Mouse (Mus musculus) liver, postnatal 0 days (tissue): ENCODE data around the gene Oaz3.

ENCODE experiments used
- CTCF ChIP-seq: sonication (generic); IDR thresholded peaks from 2 replicates; pipeline ENCODE4 v1.5.1; 2016; ENCODE audit warnings: antibody characterized with exemption, low read depth
- EP300 ChIP-seq: IDR thresholded peaks from 2 replicates; pipeline ENCODE4 v1.6.1; 2016; ENCODE audit warnings: antibody characterized with exemption, low read depth, mild to moderate bottlenecking

- no peak for TF ChIP-seq CTCF
- TF ChIP-seq EP300 = no peak
Observed at GRCm38 (mm10) chr3:94436420-94436819, 7.3 kb downstream of the Oaz3 start.
